Mouse (Mus musculus) retina, postnatal 1 day (tissue): ENCODE results near the gene Iqcn.

Source experiments
- DNase-seq: peaks from one replicate; pipeline ENCODE4 v3.0.0-alpha.2; 2012

Iqcn gene

GRCm38 (mm10) chr8:70738211-70738610, 35.0 kb downstream of the Iqcn start:
- DNase-seq = no peak

- no peak for DNase-seq
These were observed 38.4 kb downstream of the Iqcn start for GRCm38 (mm10) chr8:70741661-70742060.

- DNase-seq = no peak
These were observed 38.9 kb downstream of the Iqcn start for GRCm38 (mm10) chr8:70742176-70742575.

GRCm38 (mm10) chr8:70742981-70743655, 39.9 kb downstream of the Iqcn start:
- peak; percentile 42 for DNase-seq

- peak; percentile 40 for DNase-seq
These were observed 40.7 kb downstream of the Iqcn start for GRCm38 (mm10) chr8:70743656-70744590.

GRCm38 (mm10) chr8:70744806-70745205, 41.5 kb downstream of the Iqcn start:
- DNase-seq = no peak

GRCm38 (mm10) chr8:70745691-70746220, 42.5 kb downstream of the Iqcn start:
- DNase-seq = no peak

- no peak for DNase-seq
These were observed 43.4 kb downstream of the Iqcn start for GRCm38 (mm10) chr8:70746676-70747075.

- no peak for DNase-seq
These were observed 44.1 kb downstream of the Iqcn start for GRCm38 (mm10) chr8:70747211-70747890.

GRCm38 (mm10) chr8:70748246-70749096, 45.2 kb downstream of the Iqcn start:
- no peak for DNase-seq

GRCm38 (mm10) chr8:70749097-70749674, 45.9 kb downstream of the Iqcn start:
- DNase-seq = no peak

- no peak for DNase-seq
These were observed 46.9 kb downstream of the Iqcn start for GRCm38 (mm10) chr8:70750128-70750680.

GRCm38 (mm10) chr8:70752000-70752764, 48.9 kb downstream of the Iqcn start:
- DNase-seq = peak; percentile 72

GRCm38 (mm10) chr8:70753151-70753550, 49.9 kb downstream of the Iqcn start:
- no peak for DNase-seq

GRCm38 (mm10) chr8:70754043-70754870, 51.0 kb downstream of the Iqcn start, which contains the start of gene Rab3a:
Rab3a (plus strand) TSS chr8:70754679.
- peak; percentile 99 for DNase-seq

GRCm38 (mm10) chr8:70754871-70755660, 51.8 kb downstream of the Iqcn start:
- peak; percentile 86 for DNase-seq

- no peak for DNase-seq
These were observed 52.6 kb downstream of the Iqcn start for GRCm38 (mm10) chr8:70755661-70756475.
